Mouse (Mus musculus) limb, embryonic 10.5 days (tissue): ENCODE data around the gene Xpo5. TPM values are rescaled to one million over a fixed set of nuclear protein-coding genes. Genes with fewer than 3 reads are reported as not detected.

Experiments
- DNase-seq: peaks from one replicate; pipeline ENCODE4 v3.0.0-alpha.2; 2017; ENCODE audit warnings: low spot score
- H3K27ac ChIP-seq: fragments of 300-500 bp; sonication (generic); 2 replicates; pipeline ENCODE4 v1.5.1; 2016; ENCODE audit warnings: mild to moderate bottlenecking
- H3K27me3 ChIP-seq: fragments of 300-500 bp; sonication (generic); 2 replicates; pipeline ENCODE4 v1.6.1; 2016; ENCODE audit warnings: low read depth, mild to moderate bottlenecking; ENCODE audit not compliant: poor library complexity, severe bottlenecking
- H3K36me3 ChIP-seq: fragments of 300-500 bp; sonication (generic); 2 replicates; pipeline ENCODE4 v1.6.1; 2016; ENCODE audit warnings: mild to moderate bottlenecking, moderate library complexity
- H3K4me1 ChIP-seq: fragments of 300-500 bp; sonication (generic); 2 replicates; pipeline ENCODE4 v1.6.1; 2016
- H3K4me3 ChIP-seq: fragments of 300-500 bp; sonication (generic); 2 replicates; pipeline ENCODE4 v1.5.1; 2016; ENCODE audit warnings: mild to moderate bottlenecking, moderate library complexity
- H3K9me3 ChIP-seq: fragments of 300-500 bp; sonication (generic); replicated peaks from 2 replicates; pipeline ENCODE4 v1.6.1; 2016; ENCODE audit warnings: mild to moderate bottlenecking
- WGBS: fragments of 180-500 bp; shearing (Covaris S2); methylation state at CpG from one replicate; pipeline ENCODE4 v1.1.7; 2016; 5-methylcytosine and 5-hydroxymethylcytosine counted together
- polyA plus RNA-seq: library from polyadenylated mRNA; unstranded; fragments of >200 nt; fragmentation: Nextera tagmentation; extraction: Ambion mirVana; gene quantifications from 2 replicates; pipeline ENCODE4 v1.2.1, GENCODE M21; 2016

Xpo5 gene
- polyA plus RNA-seq, 1 experiment from 2014 or later = 72.7 TPM

- no peaks in the 10 kb centered on the region for H3K9me3 ChIP-seq
- no peak for DNase-seq
- 96% methylated on average over 8 of the region's 8 CpGs for WGBS
- H3K27me3 ChIP-seq = no peaks in the 10 kb centered on the region
- H3K27ac ChIP-seq = no peak overlapping the region
- peaks cover 70% of the 10 kb centered on the region for H3K36me3 ChIP-seq
- no peak overlapping the region for H3K4me3 ChIP-seq
- H3K4me1 ChIP-seq = peaks cover 19% of the 10 kb centered on the region
Observed at GRCm38 (mm10) chr17:46164301-46164700, 38.3 kb upstream of the Xpo5 start.

- 94% methylated on average over 10 of the region's 10 CpGs for WGBS
- Histone ChIP-seq H3K27ac (no peak overlapping the region), H3K9me3 (no peaks in the 10 kb centered on the region), H3K4me1 (peaks cover 15% of the 10 kb centered on the region), H3K4me3 (no peak overlapping the region), H3K27me3 (no peaks in the 10 kb centered on the region), H3K36me3 (peaks cover 75% of the 10 kb centered on the region)
- DNase-seq = no peak
Observed at GRCm38 (mm10) chr17:46164791-46165190, 37.8 kb upstream of the Xpo5 start.

DNA sequence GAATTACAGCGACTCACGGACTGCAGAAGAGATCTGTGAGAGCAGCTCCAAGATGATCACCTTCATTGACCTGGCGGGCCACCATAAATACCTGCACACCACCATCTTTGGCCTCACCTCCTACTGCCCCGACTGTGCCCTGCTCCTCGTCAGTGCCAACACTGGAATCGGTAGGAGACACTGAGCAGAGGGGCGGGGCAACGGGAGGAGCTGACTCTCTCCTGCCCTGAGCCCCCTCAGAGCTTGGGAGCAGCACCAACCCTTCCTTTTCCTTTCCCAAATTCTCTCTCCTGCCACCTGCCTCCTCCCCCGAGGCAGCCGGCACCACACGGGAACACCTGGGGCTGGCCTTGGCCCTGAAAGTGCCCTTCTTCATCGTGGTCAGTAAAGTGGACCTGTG, 37.1 kb upstream of the Xpo5 start:
- 86% methylated on average over 12 of the region's 12 CpGs for WGBS
- Histone ChIP-seq H3K27ac (no peak overlapping the region), H3K36me3 (peaks cover 82% of the 10 kb centered on the region), H3K9me3 (no peaks in the 10 kb centered on the region), H3K27me3 (no peaks in the 10 kb centered on the region), H3K4me1 (peaks cover 14% of the 10 kb centered on the region), H3K4me3 (no peak overlapping the region)
- no peak for DNase-seq

DNA sequence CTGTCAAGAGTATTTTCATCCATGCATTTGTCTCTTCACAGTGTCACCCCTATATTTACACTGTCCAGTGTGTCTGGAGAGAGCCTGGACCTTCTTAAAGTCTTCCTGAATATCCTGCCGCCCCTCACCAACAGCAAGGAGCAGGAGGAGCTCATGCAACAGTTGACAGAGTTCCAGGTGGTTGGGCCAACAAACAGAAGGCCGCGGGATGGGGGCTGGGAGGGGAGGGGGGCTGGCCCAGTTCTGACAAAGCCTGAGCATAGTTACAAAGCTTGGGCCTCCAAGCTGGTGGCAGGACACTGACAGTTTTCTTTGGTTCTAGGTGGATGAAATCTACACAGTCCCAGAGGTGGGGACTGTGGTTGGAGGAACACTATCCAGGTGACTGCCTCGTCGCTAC, 36.3 kb upstream of the Xpo5 start:
- no peak for DNase-seq
- WGBS = 96% methylated on average over 5 of the region's 5 CpGs
- Histone ChIP-seq H3K4me3 (no peak overlapping the region), H3K27me3 (no peaks in the 10 kb centered on the region), H3K36me3 (peaks cover 90% of the 10 kb centered on the region), H3K27ac (no peak overlapping the region), H3K4me1 (peaks cover 14% of the 10 kb centered on the region), H3K9me3 (no peaks in the 10 kb centered on the region)

GRCm38 (mm10) chr17:46167014-46167413, 35.6 kb upstream of the Xpo5 start:
- DNase-seq = no peak
- H3K9me3 ChIP-seq = no peaks in the 10 kb centered on the region
- no peak overlapping the region for H3K4me3 ChIP-seq
- H3K27ac ChIP-seq = no peak overlapping the region
- H3K4me1 ChIP-seq = peaks cover 7% of the 10 kb centered on the region
- H3K27me3 ChIP-seq = no peaks in the 10 kb centered on the region
- WGBS = 90% methylated on average over 11 of the region's 11 CpGs
- peaks cover 95% of the 10 kb centered on the region for H3K36me3 ChIP-seq

- Histone ChIP-seq H3K36me3 (peaks cover 98% of the 10 kb centered on the region), H3K4me1 (no peaks in the 10 kb centered on the region), H3K4me3 (no peak overlapping the region), H3K9me3 (no peaks in the 10 kb centered on the region), H3K27me3 (no peaks in the 10 kb centered on the region), H3K27ac (no peak overlapping the region)
- DNase-seq = no peak
- 61% methylated on average over 5 of the region's 5 CpGs for WGBS
Observed at GRCm38 (mm10) chr17:46168318-46168717, 34.3 kb upstream of the Xpo5 start.

DNA sequence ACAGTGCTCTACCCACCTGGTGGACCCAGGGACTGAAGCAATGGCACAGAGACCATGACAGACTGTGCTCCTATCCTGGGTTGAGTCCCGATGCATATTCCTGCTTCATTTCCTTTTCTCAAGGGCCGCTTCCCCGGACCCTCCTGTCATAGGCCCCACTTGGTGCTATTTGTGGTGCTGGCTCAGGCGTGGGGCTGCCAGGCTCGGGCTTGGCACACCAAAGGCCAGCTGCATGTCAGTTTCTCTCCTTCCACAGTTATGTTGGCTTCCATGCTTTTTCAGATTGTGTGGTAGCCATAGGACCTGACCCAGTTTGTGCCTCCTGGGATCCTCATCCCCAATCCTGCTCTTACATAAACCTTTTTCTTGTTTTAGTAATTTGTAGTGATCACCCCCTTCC, 33.8 kb upstream of the Xpo5 start:
- H3K4me3 ChIP-seq = no peak overlapping the region
- 91% methylated on average over 5 of the region's 5 CpGs for WGBS
- H3K27ac ChIP-seq = no peak overlapping the region
- H3K9me3 ChIP-seq = no peaks in the 10 kb centered on the region
- H3K4me1 ChIP-seq = no peaks in the 10 kb centered on the region
- H3K27me3 ChIP-seq = no peaks in the 10 kb centered on the region
- H3K36me3 ChIP-seq = peaks cover 97% of the 10 kb centered on the region
- DNase-seq = no peak

GRCm38 (mm10) chr17:46170538-46170937, 32.0 kb upstream of the Xpo5 start:
- 78% methylated on average over 3 of the region's 3 CpGs for whole genome bisulfite sequencing
- DNase-seq = no peak

GRCm38 (mm10) chr17:46182273-46182672, 20.3 kb upstream of the Xpo5 start:
- no peak for DNase-seq
- no peak overlapping the region for H3K4me3 ChIP-seq
- H3K36me3 ChIP-seq = peaks cover 98% of the 10 kb centered on the region
- H3K27ac ChIP-seq = no peak overlapping the region
- no peaks in the 10 kb centered on the region for H3K27me3 ChIP-seq
- H3K9me3 ChIP-seq = no peaks in the 10 kb centered on the region
- H3K4me1 ChIP-seq = no peaks in the 10 kb centered on the region
- whole genome bisulfite sequencing = 85% methylated on average over 4 of the region's 4 CpGs

More at GRCm38 (mm10) chr17:46170538-46170937, 32.0 kb upstream of the Xpo5 start:
- Histone ChIP-seq H3K36me3 (peaks cover 93% of the 10 kb centered on the region), H3K4me1 (no peaks in the 10 kb centered on the region), H3K27me3 (no peaks in the 10 kb centered on the region), H3K27ac (no peak overlapping the region), H3K4me3 (no peak overlapping the region), H3K9me3 (no peaks in the 10 kb centered on the region)

DNA sequence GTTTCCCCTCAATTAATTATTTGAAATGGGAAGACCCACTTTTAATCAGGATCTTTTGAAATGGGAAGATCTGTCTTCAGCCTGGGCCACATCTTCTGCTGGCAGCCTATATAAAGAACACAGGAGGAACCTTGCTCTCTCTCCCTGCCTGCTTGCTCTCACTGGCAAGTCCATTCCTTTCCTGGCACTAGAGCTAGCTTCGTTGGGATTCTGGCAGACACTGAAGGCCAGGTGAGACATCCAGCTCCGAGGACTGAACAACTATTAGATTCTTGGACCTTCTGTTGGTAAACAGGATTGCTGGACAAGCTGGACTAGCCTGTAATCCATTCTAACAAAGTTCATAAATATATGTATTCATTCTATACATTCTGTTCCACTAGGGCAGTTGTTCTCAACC, 13.8 kb upstream of the Xpo5 start:
- no peak overlapping the region for H3K4me3 ChIP-seq
- H3K9me3 ChIP-seq = no peaks in the 10 kb centered on the region
- no peaks in the 10 kb centered on the region for H3K4me1 ChIP-seq
- no peak overlapping the region for H3K27ac ChIP-seq
- peaks cover 96% of the 10 kb centered on the region for H3K36me3 ChIP-seq
- no peaks in the 10 kb centered on the region for H3K27me3 ChIP-seq
- no peak for DNase-seq
- WGBS = 91% methylated on average over 2 of the region's 2 CpGs

DNA sequence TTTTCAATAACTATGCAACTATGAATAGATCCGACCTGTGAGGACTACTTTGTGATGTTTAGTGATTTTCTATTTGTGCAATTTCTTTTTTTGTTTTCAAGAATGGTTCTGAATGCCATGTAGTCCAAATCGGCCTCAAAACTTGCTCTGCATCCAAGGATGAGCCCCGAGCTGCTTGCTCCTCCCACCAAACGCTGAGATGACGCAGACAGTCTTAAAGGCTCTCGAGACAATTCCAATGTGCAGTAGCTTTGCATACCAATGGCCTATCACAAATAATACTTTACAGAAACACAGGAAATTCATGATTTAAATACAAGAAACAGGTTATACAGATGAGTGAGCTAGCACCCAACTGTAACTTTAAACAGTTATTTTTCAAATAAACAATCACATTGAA, 1.4 kb upstream of the Xpo5 start:
- no peak for DNase-seq
- H3K9me3 ChIP-seq = no peaks in the 10 kb centered on the region
- H3K4me1 ChIP-seq = peaks cover 20% of the 10 kb centered on the region
- WGBS = 81% methylated on average over 6 of the region's 6 CpGs
- H3K4me3 ChIP-seq = peak overlapping the region; percentile 95
- peaks cover 63% of the 10 kb centered on the region for H3K36me3 ChIP-seq
- H3K27me3 ChIP-seq = no peaks in the 10 kb centered on the region
- no peak overlapping the region for H3K27ac ChIP-seq

- no peaks in the 10 kb centered on the region for H3K9me3 ChIP-seq
- no peaks in the 10 kb centered on the region for H3K27me3 ChIP-seq
- peak overlapping the region; percentile 91 for H3K27ac ChIP-seq
- no peak for DNase-seq
- peaks cover 20% of the 10 kb centered on the region for H3K4me1 ChIP-seq
- H3K4me3 ChIP-seq = peak overlapping the region; percentile 95
- under 1% methylated on average over 20 of the region's 20 CpGs for WGBS
- H3K36me3 ChIP-seq = peaks cover 63% of the 10 kb centered on the region
Observed at GRCm38 (mm10) chr17:46203078-46203477, 496 bp downstream of the Xpo5 start.

DNA sequence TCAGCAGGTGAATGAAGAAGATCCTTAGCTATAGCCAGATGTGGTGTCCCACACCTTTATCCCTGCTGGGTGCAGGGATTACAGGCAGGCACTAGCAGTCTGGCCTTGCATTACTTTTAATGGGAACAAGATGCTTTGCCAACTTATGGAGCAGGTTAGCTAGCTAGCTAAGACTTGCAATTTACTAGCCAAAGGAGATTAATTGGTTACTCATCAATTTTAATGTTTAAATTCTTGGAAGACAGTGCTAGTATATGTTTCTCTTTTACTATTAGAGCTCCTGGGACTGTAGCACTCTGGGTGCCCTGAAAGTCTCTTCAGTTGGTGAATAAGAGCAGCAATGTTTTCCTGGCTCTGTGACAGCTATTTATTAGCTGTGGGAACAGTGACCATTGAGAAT, 4.1 kb downstream of the Xpo5 start:
- no peaks in the 10 kb centered on the region for H3K9me3 ChIP-seq
- peaks cover 13% of the 10 kb centered on the region for H3K4me1 ChIP-seq
- no peak overlapping the region for H3K27ac ChIP-seq
- no peak for DNase-seq
- no peaks in the 10 kb centered on the region for H3K27me3 ChIP-seq
- no peak overlapping the region for H3K4me3 ChIP-seq
- H3K36me3 ChIP-seq = peaks cover 79% of the 10 kb centered on the region

DNA sequence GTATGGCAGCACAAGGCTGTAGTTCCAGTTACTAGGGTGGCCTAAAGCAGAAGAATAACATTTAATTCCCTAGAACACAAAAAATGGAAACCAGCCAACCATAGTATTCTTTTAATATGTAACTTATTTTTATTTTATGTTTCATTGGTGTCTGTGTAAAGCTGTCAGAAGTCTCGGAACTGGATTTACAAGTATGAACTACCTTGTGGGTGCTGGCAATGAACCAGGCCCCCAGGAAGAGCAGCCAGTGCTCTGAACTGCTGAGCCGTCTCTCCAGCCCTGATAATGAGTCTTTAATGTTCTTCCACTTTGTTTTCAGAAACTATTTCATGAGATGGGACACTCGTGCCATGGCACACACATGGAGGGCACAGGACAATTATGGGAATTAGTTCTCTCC, 8.0 kb downstream of the Xpo5 start:
- H3K36me3 ChIP-seq = peaks cover 100% of the 10 kb centered on the region
- H3K27ac ChIP-seq = no peak overlapping the region
- no peak overlapping the region for H3K4me3 ChIP-seq
- 94% methylated on average over 3 of the region's 3 CpGs for WGBS
- no peak for DNase-seq
- no peaks in the 10 kb centered on the region for H3K27me3 ChIP-seq
- no peaks in the 10 kb centered on the region for H3K4me1 ChIP-seq
- H3K9me3 ChIP-seq = no peaks in the 10 kb centered on the region
